Mouse (Mus musculus): ENCODE results near the gene Anp32b. TPM values are rescaled to one million over a fixed set of nuclear protein-coding genes. Genes with fewer than 3 reads are reported as not detected.

Anp32b gene
- total RNA-seq, 2 experiments from 2014 or later = 88.0 to 438 TPM

- ATAC-seq (replicated peaks; ENCODE audit: low FRiP score, poor library complexity, severe bottlenecking) = no peak
Observed at GRCm38 (mm10) chr4:46451758-46452480, 1.2 kb downstream of the Anp32b start.

GRCm38 (mm10) chr4:46452481-46452850 lies 1.8 kb downstream of the Anp32b start:
- peak; percentile 51 for ATAC-seq (replicated peaks; ENCODE audit: low FRiP score, poor library complexity, severe bottlenecking)

DNA sequence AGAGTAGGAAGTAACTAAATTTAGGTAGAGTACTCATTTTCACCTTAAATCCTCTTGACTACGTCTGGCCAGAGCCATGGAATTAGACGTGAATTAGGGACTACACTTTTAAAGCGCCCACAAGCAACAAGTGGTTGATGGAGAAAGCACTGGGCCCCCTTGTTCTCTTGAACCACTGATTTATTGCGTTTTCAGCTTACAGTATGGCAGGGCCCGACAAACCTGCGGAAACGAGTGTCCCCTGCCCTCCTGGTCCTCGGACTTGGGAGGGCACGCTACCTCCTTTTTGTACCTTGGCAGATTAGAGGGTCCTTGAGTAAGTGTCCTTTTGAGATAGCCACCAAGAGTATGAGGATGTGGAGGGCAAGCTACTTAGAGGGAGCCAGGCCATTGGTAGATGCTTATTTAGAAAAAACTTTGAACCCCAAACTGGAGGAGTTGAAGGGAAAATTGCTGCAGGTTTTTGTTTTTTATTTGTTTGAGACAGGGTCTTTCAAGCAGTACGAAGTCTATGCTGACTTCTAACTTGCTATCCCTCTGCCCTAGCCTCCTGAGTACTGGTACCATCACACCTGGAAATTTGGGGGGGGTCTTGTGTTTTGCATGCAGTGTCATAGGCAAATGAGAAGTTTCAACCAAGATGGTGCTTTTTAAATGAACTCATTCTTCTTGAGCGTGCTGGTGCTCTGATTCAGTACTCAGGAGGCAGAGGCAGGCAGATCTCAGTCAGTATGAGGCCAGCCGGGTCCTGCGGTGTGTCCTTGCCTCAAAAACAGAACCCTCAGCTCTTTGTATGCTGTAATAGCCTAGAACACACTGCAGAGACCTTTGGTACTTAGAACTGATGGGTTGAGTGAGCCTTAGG lies 2.4 kb downstream of the Anp32b start:
- ATAC-seq (replicated peaks; ENCODE audit: low FRiP score, poor library complexity, severe bottlenecking) = no peak

- ATAC-seq (replicated peaks; ENCODE audit: low FRiP score, poor library complexity, severe bottlenecking) = peak; percentile 54
Observed at GRCm38 (mm10) chr4:46454097-46454864, 3.6 kb downstream of the Anp32b start.

DNA sequence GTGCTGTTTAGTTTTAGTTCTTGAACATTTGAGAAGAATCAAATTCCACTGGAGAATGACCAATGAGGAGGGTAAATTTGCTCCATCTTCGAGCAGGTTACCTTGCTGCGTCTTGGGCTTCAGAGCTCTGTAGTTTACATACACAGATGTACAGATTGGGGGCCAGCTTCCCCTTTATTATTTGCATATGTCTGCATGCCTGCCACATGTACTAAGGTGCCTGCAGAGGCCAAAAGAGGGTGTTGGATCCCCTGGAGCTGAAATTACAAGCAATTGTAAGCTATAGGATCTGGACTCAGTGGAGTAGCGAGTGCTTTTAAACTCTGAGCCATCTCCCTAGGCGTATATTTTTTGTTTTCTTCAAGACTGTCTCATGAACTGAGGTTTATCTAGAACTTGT lies 6.1 kb downstream of the Anp32b start:
- no peak for ATAC-seq (replicated peaks; ENCODE audit: low FRiP score, poor library complexity, severe bottlenecking)

GRCm38 (mm10) chr4:46457186-46457585 lies 6.5 kb downstream of the Anp32b start:
- ATAC-seq (replicated peaks; ENCODE audit: low FRiP score, poor library complexity, severe bottlenecking) = no peak

DNA sequence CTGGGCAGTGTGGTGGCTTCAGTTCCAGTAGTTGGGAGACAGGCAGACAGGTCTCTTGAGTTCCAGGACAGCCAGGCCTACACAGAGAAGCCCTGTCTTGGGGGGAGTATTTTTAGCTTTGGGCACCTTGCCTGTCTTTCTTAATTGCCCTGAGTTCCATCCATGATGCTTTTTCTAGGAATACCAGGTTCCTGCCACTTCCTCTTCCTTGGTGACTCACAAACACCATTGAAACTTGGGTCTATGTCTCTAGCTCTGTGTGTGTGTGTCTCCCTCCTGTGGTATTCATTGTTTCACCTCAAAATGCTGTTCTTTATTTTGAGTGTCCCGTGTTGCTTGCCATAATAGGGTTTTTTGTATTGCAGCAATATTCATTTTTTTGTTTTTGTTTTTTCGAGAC lies 7.7 kb downstream of the Anp32b start:
- ATAC-seq (replicated peaks; ENCODE audit: low FRiP score, poor library complexity, severe bottlenecking) = no peak

DNA sequence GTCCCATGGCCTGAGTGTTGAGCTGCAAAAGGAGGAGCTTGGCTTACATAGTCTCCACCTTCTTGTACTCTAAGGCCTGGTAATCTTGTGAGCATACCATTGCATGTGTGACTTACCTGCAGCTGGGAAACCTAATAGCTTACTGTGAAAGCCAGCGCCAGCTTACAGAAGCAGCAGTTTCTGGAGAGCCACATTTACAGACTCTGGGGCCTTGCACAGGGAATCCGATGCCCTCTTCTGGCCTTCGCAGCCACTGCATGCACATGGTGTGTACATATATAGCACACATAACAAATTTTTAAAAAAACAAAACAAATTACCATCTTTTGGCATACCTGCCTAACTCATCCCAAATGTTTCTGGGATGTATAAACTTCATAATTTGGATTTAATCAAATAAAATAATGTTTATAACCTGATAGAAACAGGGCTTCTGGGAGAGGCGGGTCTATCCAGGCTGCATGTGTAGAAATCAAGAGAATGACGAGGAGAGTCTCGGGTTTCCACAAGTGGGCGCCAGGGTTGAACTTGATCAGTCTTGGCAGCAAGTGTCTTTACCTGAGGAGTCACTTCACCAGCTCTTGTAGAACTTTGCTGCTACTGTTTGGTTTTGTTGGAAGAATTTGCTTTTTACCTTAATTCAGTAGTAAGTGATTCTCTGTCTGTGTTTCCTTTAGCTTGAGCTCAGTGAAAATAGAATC lies 12.6 kb downstream of the Anp32b start:
- peak; percentile 77 for ATAC-seq (replicated peaks; ENCODE audit: low FRiP score, poor library complexity, severe bottlenecking)

- ATAC-seq (replicated peaks; ENCODE audit: low FRiP score, poor library complexity, severe bottlenecking) = no peak
Observed at GRCm38 (mm10) chr4:46465740-46466139, 15.0 kb downstream of the Anp32b start.

- no peak for ATAC-seq (replicated peaks; ENCODE audit: low FRiP score, poor library complexity, severe bottlenecking)
Observed at GRCm38 (mm10) chr4:46475101-46475500, 24.4 kb downstream of the Anp32b start.

DNA sequence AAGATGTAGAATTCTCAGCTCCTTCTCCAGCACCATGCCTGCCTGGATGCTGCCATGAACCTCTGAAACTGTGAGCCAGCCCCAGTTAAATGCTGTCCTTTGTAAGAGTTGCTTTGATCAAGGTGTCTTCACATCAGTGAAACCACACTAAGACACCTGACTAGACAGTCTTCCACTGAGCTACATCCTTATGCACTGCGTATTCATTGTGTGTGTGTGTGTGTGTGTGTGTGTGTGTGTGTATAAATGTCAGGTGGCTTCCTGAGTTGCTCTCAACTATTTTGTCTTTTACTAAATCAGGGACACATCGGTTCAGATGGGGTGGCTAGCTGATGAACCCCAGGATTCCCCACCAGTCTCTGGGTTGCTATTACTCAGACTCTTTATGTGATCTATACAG lies 28.4 kb downstream of the Anp32b start:
- no peak for ATAC-seq (replicated peaks; ENCODE audit: low FRiP score, poor library complexity, severe bottlenecking)

DNA sequence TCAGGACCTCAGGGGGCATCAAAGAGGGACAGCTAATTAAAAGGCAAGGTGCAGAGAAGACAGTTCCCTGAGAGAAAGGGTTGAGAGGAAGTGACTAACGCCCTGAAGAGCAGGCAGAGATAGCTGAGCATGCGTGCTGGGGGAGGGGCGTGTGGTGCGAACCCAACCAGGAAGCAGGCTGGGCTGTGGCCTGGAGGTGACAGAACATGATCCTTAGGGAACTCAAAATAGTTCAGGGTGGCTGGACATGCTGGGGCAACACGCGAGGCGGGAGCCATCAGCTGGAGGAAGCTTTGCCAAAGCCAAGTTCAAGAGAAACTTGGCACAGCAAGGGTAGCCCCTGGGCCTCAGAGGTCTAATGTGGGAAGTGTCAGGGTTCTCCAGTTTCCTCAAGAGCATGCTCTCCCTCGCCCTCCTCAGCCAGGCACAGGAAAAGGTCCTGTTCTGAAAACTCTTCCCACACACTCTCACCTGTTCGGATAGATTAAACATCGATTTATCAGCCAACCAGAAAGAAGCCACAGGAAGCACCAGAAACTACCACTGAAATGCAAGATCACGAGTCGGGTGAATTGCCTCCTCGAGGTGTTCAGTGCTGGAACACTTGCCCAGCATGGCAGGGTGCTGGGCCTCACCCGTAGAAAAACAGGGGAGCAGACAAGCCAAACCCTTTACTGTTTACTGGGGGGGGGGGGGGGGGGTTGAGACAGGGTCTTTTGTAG lies 35.2 kb downstream of the Anp32b start:
- ATAC-seq (replicated peaks; ENCODE audit: low FRiP score, poor library complexity, severe bottlenecking) = no peak

DNA sequence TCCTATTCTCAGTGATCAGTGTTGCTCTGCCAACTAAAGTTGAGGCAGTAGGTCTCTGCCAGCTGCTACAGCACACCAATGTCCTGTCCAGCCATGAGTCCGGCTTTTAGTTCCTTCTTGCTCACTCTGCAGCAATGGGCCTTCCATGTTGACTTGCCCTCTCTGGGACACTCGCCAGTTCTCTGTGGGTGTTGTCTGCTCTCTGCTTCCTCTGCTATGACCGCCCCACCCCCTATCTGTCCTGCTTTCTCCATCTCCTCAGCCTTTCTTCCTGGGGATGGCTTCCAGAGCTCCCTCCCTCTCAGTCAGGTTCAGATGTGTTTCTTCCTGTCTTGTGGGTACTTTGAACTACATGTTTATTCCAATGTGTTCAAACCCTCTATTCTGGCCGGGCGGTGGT lies 36.6 kb downstream of the Anp32b start:
- ATAC-seq (replicated peaks; ENCODE audit: low FRiP score, poor library complexity, severe bottlenecking) = no peak

DNA sequence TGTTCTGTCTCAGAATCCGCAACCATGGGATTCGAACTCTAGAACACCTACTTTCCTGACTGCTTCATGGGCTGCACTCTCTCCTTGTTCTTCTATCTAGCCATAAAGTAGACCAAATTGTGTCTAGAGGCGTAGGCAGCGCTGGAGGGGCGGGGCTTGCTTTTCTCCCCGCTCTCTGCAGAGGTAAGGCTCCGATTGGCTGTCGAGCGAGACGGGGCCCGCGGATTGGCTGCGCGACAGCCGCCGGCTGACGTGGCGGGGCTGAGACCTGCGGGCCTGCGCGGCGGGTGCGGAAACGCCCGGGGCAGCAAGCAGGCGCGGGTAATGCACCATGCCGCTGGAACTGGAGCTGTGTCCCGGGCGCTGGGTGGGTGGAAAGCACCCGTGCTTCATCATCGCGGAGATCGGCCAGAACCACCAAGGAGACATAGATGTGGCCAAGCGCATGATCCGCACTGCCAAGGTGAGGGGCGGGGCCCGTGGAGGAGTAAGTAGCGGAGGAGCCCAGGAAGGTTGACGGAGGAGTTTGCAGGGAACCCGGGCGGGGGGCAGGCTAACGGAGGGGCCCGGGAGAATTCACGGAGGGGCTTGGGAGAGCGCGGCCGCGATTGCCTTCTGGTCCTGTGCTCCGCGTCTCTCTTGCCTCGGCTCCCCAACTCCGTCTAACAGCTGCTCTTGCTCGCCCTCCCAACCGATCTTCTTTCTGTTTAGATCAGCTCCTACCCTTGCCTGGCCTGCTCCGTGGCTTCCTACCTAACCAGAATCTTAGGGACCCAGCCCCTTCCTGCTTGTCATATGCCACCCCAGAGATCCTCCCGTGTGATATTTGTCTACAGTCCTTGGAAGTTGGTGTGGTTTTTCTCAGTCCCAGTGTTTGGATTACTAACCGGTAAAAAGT lies 38.6 kb downstream of the Anp32b start, which contains the start of gene Nans:
TSS of gene Nans (plus strand) at position 221 of the 898 bp plus-strand sequence.
- peak; percentile 97 for ATAC-seq (replicated peaks; ENCODE audit: low FRiP score, poor library complexity, severe bottlenecking)

DNA sequence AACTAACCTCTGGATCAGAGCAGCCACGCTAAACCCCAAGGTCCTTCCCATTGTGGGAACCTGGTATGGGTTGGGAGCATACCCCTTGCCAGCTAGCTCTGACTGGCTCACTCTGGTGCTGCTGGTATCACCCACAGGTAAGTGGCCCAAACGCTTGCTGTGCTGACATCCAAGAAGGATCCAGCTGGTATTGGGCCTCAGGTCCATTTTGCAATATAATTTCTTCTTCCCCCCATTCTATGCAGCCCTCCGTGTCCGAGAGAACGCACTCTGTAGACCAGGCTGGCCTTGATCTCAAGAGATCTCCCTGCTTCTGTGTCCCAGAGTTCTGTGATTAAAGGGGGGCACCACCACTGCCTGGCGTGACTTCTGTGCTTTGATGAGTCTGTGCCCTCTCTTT lies 42.4 kb downstream of the Anp32b start:
- ATAC-seq (replicated peaks; ENCODE audit: low FRiP score, poor library complexity, severe bottlenecking) = no peak

DNA sequence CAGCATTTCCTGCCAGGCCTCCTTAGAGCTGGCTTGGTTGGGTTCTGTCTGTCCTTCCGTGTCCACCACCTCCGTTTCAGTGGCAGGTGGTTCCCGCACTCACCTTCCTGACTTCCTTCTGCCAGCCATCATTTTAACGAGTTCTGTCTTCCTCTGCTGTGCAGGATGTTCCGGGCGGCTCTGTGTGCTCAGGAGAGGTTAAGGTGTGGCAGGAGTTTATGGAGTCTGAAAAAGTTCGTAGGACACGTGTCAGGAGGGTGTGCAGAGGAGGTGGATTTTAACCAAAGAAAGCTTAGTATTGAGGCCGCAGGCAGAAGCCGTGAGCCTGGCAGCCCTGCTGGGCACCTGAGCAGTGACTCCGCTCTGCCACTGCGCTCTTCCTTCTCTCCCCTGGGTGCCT lies 44.8 kb downstream of the Anp32b start:
- no peak for ATAC-seq (replicated peaks; ENCODE audit: low FRiP score, poor library complexity, severe bottlenecking)

DNA sequence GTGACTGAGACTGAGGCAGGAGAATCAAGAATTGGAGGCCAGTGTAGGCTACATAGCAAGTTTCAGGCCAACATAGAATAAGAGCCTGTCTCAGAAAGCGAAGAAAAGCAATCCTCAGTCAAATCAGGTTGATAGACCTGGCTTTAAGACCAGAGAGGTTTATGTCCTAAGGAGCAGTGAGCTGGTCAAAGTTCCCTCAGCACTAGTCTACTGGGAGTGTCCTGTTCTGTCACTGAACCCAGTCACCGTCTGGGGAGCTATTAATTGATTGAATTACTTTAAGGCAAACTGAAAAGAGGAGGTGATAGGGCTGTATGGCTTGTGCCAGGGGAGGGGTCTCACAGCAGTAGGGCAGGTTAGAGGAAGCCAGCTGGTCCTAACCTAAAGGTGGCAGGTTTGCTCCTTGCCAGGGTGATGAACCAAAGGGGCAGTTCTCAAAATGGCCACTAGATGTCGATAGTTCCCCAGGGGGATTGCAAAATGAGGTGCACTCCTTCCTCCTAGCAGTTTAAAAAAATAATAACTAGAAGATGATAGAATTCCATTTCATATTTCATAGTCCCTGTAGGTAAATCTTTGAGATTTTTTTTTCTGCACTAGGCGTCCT lies 46.7 kb downstream of the Anp32b start:
- ATAC-seq (replicated peaks; ENCODE audit: low FRiP score, poor library complexity, severe bottlenecking) = peak; percentile 80

DNA sequence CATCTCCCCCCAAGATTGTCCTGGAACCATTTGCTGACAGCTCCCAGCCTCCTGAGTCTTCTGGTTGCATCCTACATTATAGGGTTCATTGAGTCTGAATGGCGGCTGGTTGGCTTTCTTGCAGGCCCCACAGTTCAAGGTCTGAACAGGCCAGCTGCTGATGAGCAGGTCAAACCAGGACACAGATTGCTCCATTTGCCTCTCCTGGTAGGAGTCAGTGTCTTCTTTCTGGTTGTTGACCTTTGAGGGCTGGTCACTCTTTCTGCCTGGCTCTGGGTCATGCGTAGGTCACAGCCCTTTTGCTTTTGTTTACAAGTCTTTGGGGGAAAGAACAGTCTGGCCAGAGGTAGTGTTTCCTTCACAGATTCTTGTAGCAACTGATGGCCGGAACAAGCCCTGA lies 47.8 kb downstream of the Anp32b start:
- ATAC-seq (replicated peaks; ENCODE audit: low FRiP score, poor library complexity, severe bottlenecking) = 0 out of 2 replicates have a peak, but pooled peaks have one; percentile 2
